Mouse (Mus musculus): ENCODE measurements around the gene Cep128.

The Cep128 gene

DNA sequence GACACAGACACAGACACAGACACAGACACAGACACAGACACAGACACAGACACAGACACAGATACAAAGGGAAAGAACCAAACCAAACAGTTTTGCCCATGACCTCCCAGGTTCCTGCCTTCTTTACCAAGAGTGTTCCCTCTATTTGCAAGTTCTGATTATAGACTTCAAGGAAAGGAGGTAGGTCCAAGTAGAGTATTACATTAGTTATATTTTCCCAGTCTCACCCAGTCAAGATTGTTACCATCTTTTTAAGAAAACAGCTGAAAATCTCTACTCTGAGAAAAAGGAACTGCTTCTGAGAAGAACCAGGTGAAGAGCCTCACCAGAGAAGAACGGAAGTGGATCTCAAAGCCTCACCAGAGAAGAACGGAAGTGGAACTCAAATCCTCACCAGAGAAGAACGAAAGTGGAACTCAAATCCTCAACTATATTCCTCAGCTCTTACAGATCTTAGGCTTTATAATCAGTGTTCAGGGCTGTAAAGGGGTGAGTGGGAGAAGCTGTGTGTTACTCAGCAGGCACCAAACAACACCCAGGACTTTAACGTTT, 200.8 kb downstream of the Cep128 start:
- DNase-seq (ENCODE audit: low spot score in 2 of 2), result no peak

DNA sequence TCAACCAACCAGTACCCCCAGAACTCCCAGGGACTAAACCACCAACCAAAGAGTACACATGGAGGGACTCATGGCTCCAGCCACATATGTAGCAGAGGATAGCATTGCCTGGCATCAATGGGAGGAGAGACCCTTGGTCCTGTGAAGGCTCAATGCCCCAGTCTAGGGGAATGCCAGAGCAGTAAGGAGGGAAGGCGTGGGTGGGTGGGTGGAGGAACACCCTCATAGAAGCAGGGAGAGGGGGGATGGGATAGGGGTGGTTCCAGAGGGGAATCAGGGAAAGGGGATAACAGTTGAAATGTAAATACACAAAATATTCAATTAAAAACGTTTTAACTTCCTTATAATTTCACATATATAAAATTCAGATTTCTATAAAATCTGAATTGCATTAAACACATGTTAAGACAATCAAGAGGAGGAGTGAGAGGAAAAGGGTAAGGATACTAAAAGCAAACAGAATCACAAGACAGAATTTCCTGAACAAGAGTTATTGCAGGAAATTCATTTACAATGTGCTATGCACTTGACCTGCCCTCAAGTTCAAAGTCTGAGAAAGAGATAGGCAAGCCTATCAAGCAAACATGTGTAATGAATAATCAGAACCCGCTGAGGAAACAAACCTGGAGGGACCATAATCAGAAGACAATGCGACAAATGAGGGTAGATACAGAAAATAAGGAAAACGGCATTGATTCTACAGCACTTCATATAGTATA, 207.2 kb downstream of the Cep128 start:
- DNase-seq (ENCODE audit: low spot score in 2 of 2), result no peak

GRCm38 (mm10) chr12:91171613-91172012, 212.6 kb downstream of the Cep128 start:
- DNase-seq (ENCODE audit: low spot score in 2 of 2), result no peak

DNA sequence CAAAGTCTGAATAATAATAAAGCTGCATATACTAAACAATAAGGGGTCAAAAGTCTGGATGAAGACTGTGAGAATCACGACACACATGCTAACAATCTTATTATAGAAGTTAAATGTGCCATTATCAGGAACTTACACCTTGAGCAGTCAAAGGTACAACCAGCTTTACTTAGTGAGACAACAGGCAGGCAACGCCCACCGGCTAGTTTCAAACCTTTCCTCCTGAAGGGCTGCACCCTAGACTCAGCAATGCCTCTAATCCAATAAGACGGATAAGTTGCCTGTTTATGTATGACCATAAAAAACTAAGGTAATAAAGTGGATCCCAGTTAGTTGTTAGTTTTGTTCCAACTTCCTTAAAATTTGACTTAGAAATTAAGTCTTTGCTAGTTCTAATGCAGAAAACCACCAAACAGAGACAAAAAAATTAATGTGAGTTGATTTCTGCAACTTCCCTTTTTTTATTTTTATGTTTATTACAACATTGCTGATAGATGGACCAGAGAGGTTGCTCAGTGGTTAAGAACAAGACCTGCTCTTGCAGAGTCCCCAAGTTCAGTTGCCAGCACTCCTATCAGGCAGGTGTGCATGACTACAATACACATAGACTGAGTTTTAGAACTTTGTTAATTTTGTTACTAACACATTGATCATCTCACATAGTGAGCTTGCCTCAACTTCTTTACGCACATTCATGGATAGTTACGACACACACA, 223.0 kb downstream of the Cep128 start:
- DNase-seq (ENCODE audit: low spot score in 2 of 2), result no peak

GRCm38 (mm10) chr12:91158481-91158880, 225.7 kb downstream of the Cep128 start:
- no peak for DNase-seq (ENCODE audit: low spot score in 2 of 2)

DNA sequence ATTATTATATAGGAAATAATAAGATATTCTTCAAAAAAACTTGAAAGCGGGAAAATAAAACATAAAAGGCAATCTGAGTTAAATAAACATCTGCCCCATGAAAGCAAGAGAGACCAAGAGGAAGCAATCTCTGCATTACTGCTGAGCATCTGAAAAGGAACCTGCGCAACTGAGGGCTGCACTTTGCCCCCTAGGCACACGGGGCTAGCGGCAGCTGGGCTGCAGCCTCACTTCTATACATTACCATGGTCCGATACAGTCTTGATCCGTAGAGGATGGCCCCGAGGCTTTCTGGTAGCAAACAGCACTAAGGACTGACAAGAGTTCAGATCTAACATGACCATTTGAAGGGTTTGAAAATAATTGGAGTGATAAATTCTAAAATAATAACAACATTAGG, 230.2 kb downstream of the Cep128 start:
- no peak for DNase-seq (ENCODE audit: low spot score in 2 of 2)

GRCm38 (mm10) chr12:91149152-91149551, 235.1 kb downstream of the Cep128 start:
- DNase-seq (ENCODE audit: low spot score in 2 of 2), result no peak

DNA sequence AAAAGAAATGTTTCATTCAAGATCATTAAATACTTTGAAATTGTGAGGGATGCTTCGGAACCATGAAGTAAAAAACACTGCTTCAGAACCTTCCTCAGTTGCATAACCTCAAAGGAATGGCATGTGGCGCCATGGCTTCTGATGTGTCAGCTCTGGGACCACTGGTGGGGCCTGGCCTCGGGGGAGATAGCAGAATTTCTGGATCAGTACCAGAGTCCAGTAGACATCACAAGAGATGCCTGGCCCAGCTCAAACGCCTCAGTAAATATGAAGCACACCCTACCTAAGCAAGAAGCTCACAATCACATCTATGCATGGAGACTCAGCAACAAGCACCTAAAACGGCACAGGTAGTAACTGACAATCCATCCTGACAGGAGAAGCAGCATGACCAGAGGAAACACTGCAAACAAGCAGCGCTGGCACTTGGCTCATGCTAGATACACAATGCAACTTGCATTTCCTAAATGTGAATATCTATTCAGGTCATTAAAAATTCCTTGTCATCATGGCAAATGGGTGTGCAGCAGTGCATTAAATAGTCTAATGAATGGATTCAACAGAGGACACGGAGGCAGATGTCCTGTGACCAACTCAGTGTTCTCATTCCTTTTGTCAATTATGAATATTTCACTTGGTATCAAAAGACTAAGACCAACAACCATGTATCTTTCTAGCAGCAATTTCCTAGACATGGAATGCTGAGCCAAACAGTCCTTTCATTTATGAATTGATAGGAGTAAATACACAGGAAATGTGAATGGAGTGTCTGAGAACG, 249.3 kb downstream of the Cep128 start:
- no peak for DNase-seq (ENCODE audit: low spot score in 2 of 2)

DNA sequence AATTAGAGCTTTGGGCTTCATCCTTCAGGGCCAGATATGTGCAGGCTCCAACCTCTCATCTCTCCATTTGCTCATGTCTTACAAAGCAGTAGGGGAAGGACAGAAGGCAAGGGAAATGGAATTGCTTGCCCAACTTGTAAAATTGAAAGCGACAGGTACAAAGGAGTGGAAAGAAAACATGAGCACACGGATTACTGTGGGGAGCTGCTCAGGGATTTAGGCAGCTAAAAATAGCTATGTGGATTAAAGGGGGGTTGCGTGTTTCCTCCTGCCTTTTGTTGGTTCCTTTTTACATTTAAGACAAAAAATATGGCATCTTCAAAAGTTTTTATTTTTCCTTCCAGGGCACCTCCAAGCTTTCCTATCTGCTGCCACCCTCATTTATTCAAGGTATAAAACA, 269.2 kb downstream of the Cep128 start:
- no peak for DNase-seq (ENCODE audit: low spot score in 2 of 2)

GRCm38 (mm10) chr12:91103316-91103715, 280.9 kb downstream of the Cep128 start:
- DNase-seq (ENCODE audit: low spot score in 2 of 2), result no peak

- DNase-seq (ENCODE audit: low spot score in 2 of 2), result no peak
Observed at GRCm38 (mm10) chr12:91097869-91098268, 286.3 kb downstream of the Cep128 start.

- DNase-seq (ENCODE audit: low spot score in 2 of 2), result no peak
Observed at GRCm38 (mm10) chr12:91096197-91096596, 288.0 kb downstream of the Cep128 start.

DNA sequence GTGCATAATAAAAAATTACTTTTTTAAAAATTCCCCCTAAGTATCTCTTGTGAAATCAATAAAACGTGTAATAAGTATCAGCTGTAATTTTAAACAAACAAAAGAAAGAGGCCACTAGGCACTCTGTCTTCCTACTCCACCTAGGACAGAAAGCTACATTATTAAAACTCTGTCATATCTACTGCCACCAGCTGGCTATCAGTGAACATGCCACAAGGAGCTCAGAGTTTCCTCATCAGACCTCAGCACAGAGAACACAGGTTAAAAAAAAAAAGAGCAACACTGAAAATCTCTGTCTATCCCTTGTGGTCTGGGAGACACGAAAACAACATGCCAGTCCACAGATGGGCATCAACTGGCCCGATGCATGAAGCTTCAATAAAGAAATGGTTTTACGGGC, 295.9 kb downstream of the Cep128 start:
- DNase-seq (ENCODE audit: low spot score in 2 of 2), result no peak

GRCm38 (mm10) chr12:91085967-91086366, 298.2 kb downstream of the Cep128 start:
- DNase-seq (ENCODE audit: low spot score in 2 of 2), result no peak

DNA sequence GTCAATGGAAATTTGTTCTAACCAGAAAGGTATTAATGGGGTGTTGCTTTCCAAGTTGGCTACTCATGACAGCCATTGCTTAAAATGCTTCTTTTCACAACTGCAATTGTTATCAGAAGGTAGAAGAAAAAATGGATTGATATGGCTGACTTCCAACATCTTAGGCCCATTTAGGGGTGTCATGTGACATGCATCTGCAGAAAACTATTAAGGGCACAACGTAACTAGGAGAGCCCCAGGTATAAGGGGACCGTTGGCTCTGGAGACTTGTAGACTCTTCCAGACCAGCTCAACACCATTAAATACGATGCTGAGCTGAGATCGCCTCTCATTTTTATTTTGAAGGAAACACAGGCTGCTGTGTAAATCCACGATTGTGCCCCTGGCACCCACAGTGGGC, 308.6 kb downstream of the Cep128 start:
- no peak for DNase-seq (ENCODE audit: low spot score in 2 of 2)

DNA sequence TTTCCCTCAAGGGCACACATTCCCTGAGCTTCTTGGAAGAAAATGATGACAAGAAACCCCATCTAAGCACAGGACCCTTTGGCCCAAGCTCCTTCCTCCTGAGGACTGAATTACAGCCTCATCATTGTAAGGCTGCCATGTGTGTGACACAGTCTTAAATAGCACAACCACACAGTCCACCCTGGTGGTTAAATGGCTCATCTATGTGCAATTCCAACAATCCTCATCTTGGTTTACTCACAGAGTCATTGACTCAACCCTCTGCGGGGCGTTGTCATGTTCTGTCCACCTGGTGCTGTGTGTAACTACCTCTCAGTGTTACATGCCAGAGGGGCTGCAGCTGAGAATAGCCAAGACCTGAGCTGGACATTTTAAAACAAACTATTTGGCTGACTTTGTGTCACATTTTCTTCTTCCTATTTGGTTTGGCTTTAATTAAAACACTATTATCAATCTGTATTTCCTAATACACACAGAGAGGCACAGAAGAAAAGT, 313.6 kb downstream of the Cep128 start:
- DNase-seq (ENCODE audit: low spot score in 2 of 2), result no peak

GRCm38 (mm10) chr12:91067083-91067441, 317.1 kb downstream of the Cep128 start:
- DNase-seq (ENCODE audit: low spot score in 2 of 2), result no peak

- DNase-seq (ENCODE audit: low spot score in 2 of 2), result no peak
Observed at GRCm38 (mm10) chr12:91066286-91067082, 317.7 kb downstream of the Cep128 start.

DNA sequence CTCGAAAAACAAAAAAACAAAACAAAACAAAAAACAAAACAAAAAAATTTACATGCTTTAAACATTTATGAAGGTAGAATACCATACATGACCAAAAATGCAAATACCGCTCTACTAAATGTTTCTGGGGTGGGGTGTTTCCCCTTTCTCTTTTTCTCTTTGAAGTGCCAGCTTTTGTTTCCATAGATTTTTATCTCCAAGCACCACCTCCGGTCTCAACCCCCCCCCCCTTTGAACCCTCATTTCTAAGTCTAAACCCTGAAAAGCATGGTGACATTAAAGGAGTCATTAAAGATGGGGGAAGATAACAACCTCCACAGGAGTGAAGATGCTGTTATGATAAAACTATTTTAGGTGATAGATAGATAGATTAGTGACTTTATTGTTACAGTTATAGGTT, 318.8 kb downstream of the Cep128 start:
- no peak for DNase-seq (ENCODE audit: low spot score in 2 of 2)

DNA sequence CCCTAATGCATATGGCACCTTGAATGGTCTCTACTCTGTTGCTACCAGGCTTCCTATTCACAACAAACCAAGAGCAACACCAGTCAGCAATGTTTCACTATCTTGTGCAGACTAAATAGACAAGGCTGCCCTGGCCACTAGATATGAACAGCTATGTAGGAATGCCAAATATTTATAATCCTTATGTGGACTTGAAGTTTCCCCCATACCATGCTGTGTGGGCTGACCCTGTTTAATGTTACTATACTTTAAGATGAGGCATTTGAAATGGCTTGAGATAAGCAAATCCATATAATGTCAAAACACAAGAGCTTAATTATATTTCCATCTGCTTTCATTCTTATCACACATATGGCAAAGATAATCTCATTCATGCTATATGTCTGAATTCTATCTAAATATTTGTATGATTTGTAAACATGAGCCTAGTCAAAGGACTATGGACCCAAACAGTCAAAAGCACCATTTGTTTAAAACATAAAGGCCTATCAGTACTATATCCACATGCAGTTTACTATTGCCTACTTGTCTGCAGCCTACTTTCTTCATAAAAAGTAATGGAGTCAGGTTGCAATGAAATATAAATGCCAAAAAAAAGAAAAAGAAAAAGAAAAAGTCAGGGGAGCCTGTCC, 319.7 kb downstream of the Cep128 start:
- no peak for DNase-seq (ENCODE audit: low spot score in 2 of 2)
